Mouse (Mus musculus): ENCODE results near the gene Gm7271. TPM values are rescaled to one million over a fixed set of nuclear protein-coding genes. Genes with fewer than 3 reads are reported as not detected.

Gm7271 gene
- total and polyA plus RNA-seq, 2 experiments: not detected

DNA sequence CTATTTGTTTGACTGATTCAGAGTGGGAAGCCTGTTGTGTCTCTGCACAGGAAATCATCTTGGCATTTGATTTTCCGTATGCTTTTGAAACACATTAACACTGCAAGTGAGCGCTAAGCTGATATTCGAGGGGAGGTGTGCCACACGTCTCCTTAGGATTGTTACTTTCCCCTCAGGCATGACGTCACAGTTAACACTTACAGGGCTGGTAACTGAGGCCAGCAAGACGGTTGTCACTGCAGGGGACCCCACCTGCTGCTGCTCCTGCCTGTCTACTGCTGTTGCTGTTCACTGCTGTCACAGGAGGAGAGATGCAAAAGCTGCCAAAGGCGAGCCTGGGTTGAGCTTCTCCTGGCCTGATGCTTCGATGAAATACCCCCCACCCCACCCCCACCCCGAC is 6.1 kb upstream of the Gm7271 start:
- WGBS: 47% methylated on average over 9 of the region's 9 CpGs
- TF ChIP-seq POLR2A (IDR thresholded peaks at IDR 0.05; ENCODE audit: extremely low read depth, insufficient read depth, low read length) (no peak), CTCF (IDR thresholded peaks at IDR 0.05; ENCODE audit: low read depth, low read length) (no peak)
- H3K27ac ChIP-seq (replicated peaks; ENCODE audit: insufficient read depth, low read depth, low read length): no peak overlapping the region

DNA sequence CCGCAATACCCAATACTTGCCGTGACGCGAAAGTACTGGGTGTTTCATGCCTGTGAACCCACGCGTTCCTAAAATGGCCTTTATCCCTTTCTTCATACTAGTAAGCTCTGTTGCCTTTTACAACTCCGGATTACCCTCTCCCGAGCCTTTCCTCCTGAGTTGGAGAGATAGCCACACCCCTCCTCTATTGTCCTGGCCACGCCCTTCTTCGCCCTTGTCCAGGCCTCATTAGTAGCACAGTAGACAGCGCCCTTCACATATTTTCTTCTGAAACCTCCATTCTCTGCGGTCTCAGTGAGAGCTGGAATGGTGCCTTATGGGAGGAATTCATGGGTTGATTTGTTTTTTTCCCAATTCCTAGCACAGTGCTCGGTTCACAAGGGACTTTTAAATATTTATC is 11.3 kb downstream of the Gm7271 start:
- 91% methylated on average over 13 of the region's 13 CpGs for WGBS
- TF ChIP-seq POLR2A (IDR thresholded peaks at IDR 0.05; ENCODE audit: extremely low read depth, insufficient read depth, low read length) (no peak), CTCF (IDR thresholded peaks at IDR 0.05; ENCODE audit: low read depth, low read length) (no peak)
- Histone ChIP-seq H3K9ac (ENCODE audit: low read depth, low read length) (no peak overlapping the region), H3K4me1 (ENCODE audit: control insufficient read depth, insufficient read depth, low read length) (no peaks in the 10 kb centered on the region), H3K27ac (replicated peaks; ENCODE audit: insufficient read depth, low read depth, low read length) (no peak overlapping the region), H3K79me2 (ENCODE audit: control insufficient read depth, insufficient read depth, low read length) (no peaks in the 10 kb centered on the region), H3K4me3 (ENCODE audit: insufficient read depth, low read depth, low read length) (no peak overlapping the region), H3K36me3 (ENCODE audit: control insufficient read depth, insufficient read depth, low read length) (no peaks in the 10 kb centered on the region), H3K27me3 (ENCODE audit: control insufficient read depth, insufficient read depth, low read length) (no peaks in the 10 kb centered on the region)
- no peak for DNase-seq (ENCODE audit: extremely low read depth, low read depth, low spot score)

More for the DNA sequence above, 6.1 kb upstream of the Gm7271 start:
- H3K27me3 ChIP-seq (ENCODE audit: control insufficient read depth, insufficient read depth, low read length): no peaks in the 10 kb centered on the region
- no peaks in the 10 kb centered on the region for H3K4me1 ChIP-seq (ENCODE audit: control insufficient read depth, insufficient read depth, low read length)
- H3K9ac ChIP-seq (ENCODE audit: low read depth, low read length): no peak overlapping the region
- no peak overlapping the region for H3K4me3 ChIP-seq (ENCODE audit: insufficient read depth, low read depth, low read length)
- DNase-seq (ENCODE audit: extremely low read depth, low read depth, low spot score): no peak
- H3K79me2 ChIP-seq (ENCODE audit: control insufficient read depth, insufficient read depth, low read length): no peaks in the 10 kb centered on the region
- H3K36me3 ChIP-seq (ENCODE audit: control insufficient read depth, insufficient read depth, low read length): no peaks in the 10 kb centered on the region

DNA sequence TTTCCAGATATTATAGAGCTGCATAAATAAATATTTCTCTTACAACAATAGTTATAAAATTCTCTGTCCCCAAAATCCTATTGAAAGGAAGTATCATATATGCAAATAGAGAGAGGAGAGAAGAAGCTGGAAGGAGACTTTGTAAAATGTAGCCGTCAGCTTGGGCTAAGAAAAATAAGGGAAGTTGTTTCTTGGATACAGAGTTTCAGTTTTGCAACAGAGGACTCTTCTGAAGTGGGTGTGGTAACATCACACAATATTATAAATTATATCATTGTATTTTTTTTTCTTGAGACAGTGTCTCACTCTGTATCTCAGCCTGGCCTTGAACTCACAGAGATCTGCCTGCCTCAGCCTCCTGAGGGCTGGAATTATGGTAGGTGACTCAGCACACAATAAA is 38.6 kb downstream of the Gm7271 start:
- TF ChIP-seq CTCF (IDR thresholded peaks at IDR 0.05; ENCODE audit: low read depth, low read length): no peak
- no peak for TF ChIP-seq POLR2A (IDR thresholded peaks at IDR 0.05; ENCODE audit: extremely low read depth, insufficient read depth, low read length)
- Histone ChIP-seq H3K27ac (replicated peaks; ENCODE audit: insufficient read depth, low read depth, low read length) (no peak overlapping the region), H3K4me3 (ENCODE audit: insufficient read depth, low read depth, low read length) (no peak overlapping the region), H3K36me3 (ENCODE audit: control insufficient read depth, insufficient read depth, low read length) (no peaks in the 10 kb centered on the region), H3K27me3 (ENCODE audit: control insufficient read depth, insufficient read depth, low read length) (no peaks in the 10 kb centered on the region; the same call in 1 of the 2 replicates), H3K79me2 (ENCODE audit: control insufficient read depth, insufficient read depth, low read length) (no peaks in the 10 kb centered on the region), H3K4me1 (ENCODE audit: control insufficient read depth, insufficient read depth, low read length) (no peaks in the 10 kb centered on the region), H3K9ac (ENCODE audit: low read depth, low read length) (no peak overlapping the region)
- WGBS: 80% methylated on average over 1 of the region's 1 CpGs
- peak; percentile 17 for DNase-seq (ENCODE audit: extremely low read depth, low read depth, low spot score)

DNA sequence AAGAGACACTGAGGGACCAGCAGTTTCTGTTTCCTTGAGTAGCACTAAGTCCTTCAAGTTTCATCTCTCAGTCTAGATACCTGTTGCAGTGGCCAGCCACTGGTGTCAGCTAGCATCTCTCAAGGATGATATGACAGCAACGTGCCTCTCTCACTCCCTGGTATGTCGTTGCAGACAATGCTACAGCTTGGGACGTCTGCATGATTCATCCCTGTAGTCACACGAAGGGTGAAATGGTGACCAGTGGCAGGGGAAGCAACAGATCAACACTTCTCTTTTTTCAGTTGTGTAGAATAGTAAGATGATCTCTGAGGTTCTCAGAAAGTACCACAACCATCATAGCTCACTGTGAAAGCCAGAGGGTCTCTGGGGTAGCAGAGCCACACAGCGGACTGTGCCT is 40.8 kb downstream of the Gm7271 start:
- H3K27ac ChIP-seq (replicated peaks; ENCODE audit: insufficient read depth, low read depth, low read length): 0 out of 2 replicates have a peak overlapping the region, but pooled peaks have one; percentile 30
- H3K4me3 ChIP-seq (ENCODE audit: insufficient read depth, low read depth, low read length): no peak overlapping the region
- WGBS: 66% methylated on average over 5 of the region's 5 CpGs
- DNase-seq (ENCODE audit: extremely low read depth, low read depth, low spot score): peak; percentile 13
- no peak overlapping the region for H3K9ac ChIP-seq (ENCODE audit: low read depth, low read length)
- H3K79me2 ChIP-seq (ENCODE audit: control insufficient read depth, insufficient read depth, low read length): no peaks in the 10 kb centered on the region
- no peaks in the 10 kb centered on the region for H3K36me3 ChIP-seq (ENCODE audit: control insufficient read depth, insufficient read depth, low read length)
- H3K27me3 ChIP-seq (ENCODE audit: control insufficient read depth, insufficient read depth, low read length): no peaks in the 10 kb centered on the region; the same call in 1 of the 2 replicates
- TF ChIP-seq CTCF (IDR thresholded peaks at IDR 0.05; ENCODE audit: low read depth, low read length) (no peak), POLR2A (IDR thresholded peaks at IDR 0.05; ENCODE audit: extremely low read depth, insufficient read depth, low read length) (no peak)
- H3K4me1 ChIP-seq (ENCODE audit: control insufficient read depth, insufficient read depth, low read length): no peaks in the 10 kb centered on the region

DNA sequence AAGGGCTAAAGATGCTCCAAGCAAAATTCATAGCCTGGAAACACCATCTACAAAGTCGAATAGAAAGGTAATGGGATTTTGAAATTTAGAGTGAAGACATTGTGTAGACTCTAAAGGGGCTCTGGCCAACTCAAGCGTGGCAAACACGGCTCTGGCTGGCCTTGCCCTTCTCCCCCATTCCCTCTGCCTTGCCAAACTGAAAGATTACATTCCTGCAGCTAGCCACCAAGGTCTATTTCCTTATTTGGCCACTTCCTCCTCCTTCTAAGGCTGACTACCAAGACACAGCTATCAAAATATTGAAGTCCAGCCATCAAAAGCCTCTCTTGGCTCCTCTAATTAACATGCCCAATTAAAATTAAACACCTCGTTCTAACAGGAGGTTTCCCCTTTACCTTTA is 41.2 kb downstream of the Gm7271 start:
- Histone ChIP-seq H3K79me2 (ENCODE audit: control insufficient read depth, insufficient read depth, low read length) (no peaks in the 10 kb centered on the region), H3K9ac (ENCODE audit: low read depth, low read length) (no peak overlapping the region), H3K27me3 (ENCODE audit: control insufficient read depth, insufficient read depth, low read length) (no peaks in the 10 kb centered on the region; the same call in 1 of the 2 replicates), H3K36me3 (ENCODE audit: control insufficient read depth, insufficient read depth, low read length) (no peaks in the 10 kb centered on the region), H3K4me1 (ENCODE audit: control insufficient read depth, insufficient read depth, low read length) (peaks cover 2% of the 10 kb centered on the region; the same call in 1 of the 2 replicates), H3K4me3 (ENCODE audit: insufficient read depth, low read depth, low read length) (no peak overlapping the region), H3K27ac (replicated peaks; ENCODE audit: insufficient read depth, low read depth, low read length) (0 out of 2 replicates have a peak overlapping the region, but pooled peaks have one; percentile 30)
- DNase-seq (ENCODE audit: extremely low read depth, low read depth, low spot score): no peak
- TF ChIP-seq POLR2A (IDR thresholded peaks at IDR 0.05; ENCODE audit: extremely low read depth, insufficient read depth, low read length): no peak
- no peak for TF ChIP-seq CTCF (IDR thresholded peaks at IDR 0.05; ENCODE audit: low read depth, low read length)
- 50% methylated on average over 4 of the region's 4 CpGs for WGBS

DNA sequence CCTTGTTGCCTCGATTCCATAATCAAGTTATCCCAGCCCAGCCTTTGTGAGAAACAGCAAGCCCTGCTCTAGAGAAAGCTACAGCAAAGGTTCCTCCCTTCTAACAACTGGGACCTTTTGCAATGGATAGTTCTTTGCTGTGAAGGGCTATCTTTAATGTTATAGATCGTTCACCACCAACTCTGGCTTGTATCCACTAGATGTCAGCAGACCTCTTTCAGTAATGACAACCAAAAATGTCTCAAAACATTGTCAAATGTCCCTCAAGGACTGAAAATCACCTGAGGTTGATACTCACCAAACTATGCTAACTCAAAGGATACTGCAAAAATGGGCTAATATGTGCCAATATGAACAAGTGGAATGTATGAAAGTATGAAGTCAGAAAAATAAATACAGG is 42.0 kb downstream of the Gm7271 start:
- WGBS: 28% methylated on average over 2 of the region's 2 CpGs
- no peak for DNase-seq (ENCODE audit: extremely low read depth, low read depth, low spot score)
- Histone ChIP-seq H3K4me1 (ENCODE audit: control insufficient read depth, insufficient read depth, low read length) (peaks cover 3% of the 10 kb centered on the region; the same call in 1 of the 2 replicates), H3K9ac (ENCODE audit: low read depth, low read length) (no peak overlapping the region), H3K27me3 (ENCODE audit: control insufficient read depth, insufficient read depth, low read length) (no peaks in the 10 kb centered on the region; the same call in 1 of the 2 replicates), H3K4me3 (ENCODE audit: insufficient read depth, low read depth, low read length) (no peak overlapping the region), H3K79me2 (ENCODE audit: control insufficient read depth, insufficient read depth, low read length) (no peaks in the 10 kb centered on the region), H3K36me3 (ENCODE audit: control insufficient read depth, insufficient read depth, low read length) (no peaks in the 10 kb centered on the region), H3K27ac (replicated peaks; ENCODE audit: insufficient read depth, low read depth, low read length) (no peak overlapping the region)
- TF ChIP-seq POLR2A (IDR thresholded peaks at IDR 0.05; ENCODE audit: extremely low read depth, insufficient read depth, low read length) (no peak), CTCF (IDR thresholded peaks at IDR 0.05; ENCODE audit: low read depth, low read length) (no peak)
